Mouse (Mus musculus): Measurements from ENCODE around the gene Me3.

The Me3 gene

DNA sequence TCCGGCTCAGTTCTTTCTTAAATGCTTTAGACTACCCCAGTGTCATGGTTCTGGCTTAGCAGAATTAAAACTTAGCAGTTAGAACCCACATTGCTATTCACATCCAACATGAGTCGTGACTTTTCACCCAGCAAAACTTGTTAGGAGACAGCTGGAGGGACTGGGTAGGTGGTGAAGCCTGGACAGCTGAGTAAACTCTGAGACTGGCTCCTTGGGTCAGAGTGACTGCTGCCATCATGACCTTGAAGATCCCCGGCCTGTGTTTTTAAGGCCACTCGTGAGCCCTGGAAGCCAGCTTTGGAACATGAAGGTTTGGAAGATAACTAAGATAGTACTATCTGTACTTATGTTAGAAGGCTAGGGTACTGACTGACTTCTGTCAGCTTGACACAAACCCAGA is 35.4 kb downstream of the Me3 start:
- DNase-seq (ENCODE audit: low spot score) = no peak

DNA sequence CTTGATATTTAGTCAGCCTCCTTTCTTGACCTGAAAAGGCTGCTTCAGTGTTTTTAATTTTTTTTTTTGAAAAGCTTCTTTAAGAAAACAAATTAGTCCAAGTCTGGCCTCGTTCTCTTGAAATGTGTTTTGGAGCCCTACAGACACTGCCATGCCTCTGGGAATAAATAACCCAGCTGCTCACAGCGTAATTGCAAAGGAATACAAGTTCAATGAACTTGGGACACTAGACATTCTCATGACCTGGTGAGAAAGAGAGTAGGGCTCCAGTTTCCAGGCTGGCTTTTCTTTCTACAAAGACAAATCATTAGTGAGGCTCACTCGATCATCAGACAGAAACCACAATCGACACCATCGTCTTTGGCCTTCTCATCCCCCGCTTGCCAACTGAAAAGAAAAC is 37.3 kb downstream of the Me3 start:
- no peak for DNase-seq (ENCODE audit: low spot score)

DNA sequence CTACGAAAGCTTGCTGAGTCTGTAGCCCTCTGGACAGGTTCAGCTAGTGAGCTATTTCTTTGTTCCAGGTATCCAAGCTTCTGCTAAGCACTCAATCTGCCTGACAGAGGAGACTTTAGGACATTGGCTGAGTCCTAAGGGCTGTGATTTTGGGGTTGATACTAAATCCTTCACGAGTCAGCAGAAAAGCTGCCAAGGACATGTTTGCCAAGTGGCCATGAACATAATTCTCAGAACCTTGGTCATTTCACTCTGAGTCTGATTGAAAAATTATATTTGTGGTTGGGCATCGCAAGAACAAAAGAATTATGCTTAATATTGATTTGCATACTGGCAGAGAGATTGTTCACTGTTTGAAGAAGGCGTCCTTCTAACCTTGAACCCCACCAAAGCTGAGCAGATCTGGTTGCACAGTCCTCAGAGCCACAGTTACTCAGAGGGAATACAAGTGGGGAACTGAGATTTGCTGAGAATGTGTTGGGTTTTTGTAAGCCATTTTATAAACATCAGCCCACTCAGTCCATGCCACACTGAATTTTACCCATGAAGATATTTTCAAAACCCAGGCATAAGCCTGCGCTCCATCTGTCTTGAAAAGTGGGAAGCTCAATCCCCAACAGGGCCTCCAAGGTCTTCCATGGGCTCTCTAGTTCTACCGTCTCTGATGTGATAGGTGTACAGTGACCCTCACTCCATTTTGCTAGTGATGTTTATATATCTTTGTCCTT is 39.1 kb downstream of the Me3 start:
- DNase-seq (ENCODE audit: low spot score) = no peak

DNA sequence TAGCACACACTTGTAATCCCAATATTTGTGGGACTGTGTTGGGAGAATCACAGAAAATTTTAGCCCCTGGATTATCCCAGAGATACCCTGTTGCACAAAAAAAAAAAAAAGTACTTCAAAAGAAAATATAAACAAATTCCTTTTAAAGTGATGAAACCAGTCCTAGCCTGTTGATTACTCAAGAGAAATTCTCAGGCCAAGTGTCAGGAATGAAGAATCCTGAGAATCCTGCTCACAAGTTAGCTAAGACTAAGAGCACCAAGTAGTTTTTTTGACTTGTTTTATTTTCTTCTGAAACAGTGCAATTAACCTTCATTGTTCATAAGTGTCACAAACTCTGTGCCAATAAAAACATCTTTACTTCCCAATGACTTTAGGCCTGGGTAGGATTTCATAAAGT is 44.0 kb downstream of the Me3 start:
- no peak for DNase-seq (ENCODE audit: low spot score)

DNA sequence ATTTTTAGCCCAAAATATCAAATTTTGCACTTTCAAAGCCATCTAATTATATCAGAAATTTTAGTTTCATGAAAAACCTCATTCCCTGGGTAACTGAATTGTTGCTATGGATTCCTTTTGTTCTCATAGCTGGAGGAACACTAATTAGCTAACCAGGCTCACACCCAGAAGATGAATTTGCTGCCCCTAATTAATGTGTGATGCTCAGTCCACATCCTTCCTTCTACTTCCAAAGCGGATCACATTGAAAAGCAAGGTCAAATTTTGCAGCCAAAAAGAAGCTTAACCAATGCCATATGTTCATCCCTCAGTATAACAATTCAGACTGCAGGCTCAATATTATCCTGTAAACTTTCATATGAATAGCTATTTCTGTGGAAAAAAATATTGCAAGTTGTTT is 45.7 kb downstream of the Me3 start:
- no peak for DNase-seq (ENCODE audit: low spot score)

DNA sequence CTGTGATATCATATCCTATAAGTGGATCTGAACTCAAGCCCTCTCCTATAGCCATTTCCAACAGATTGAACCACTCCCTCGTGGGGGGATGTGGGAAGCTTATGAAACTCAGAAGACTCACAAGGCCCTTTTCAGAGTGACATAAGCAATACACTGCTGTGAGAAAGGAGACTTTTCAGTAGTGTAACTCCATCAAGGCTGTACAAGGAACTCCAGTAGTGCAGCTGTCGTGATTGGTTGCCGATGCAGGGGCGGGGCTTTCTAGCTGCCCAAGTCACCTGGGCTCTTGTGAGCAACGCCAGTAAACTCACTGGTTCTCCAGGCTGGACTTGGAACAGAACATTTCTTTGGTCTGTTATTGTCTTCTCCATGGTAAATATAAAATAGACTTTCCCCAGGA is 46.5 kb downstream of the Me3 start:
- DNase-seq (ENCODE audit: low spot score) = no peak

DNA sequence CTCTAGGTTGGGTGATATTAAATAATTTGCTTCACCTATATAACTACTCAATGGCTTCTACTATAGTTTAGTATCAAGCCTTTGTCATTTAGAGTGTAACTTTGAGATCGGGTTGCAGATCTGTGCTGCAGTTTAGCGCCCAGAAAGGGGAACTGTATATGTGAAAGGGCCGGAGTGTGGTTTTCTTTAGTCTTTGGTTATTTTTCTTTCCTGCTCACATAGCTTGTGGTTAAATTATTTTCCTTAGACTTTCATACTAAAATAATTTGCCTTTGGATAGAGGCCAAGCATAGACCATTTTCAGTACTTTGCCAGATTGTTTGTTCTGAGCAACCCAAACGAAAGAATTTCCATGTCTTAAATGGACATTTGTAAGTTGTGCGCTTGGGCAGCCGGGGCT is 46.9 kb downstream of the Me3 start:
- no peak for DNase-seq (ENCODE audit: low spot score)

DNA sequence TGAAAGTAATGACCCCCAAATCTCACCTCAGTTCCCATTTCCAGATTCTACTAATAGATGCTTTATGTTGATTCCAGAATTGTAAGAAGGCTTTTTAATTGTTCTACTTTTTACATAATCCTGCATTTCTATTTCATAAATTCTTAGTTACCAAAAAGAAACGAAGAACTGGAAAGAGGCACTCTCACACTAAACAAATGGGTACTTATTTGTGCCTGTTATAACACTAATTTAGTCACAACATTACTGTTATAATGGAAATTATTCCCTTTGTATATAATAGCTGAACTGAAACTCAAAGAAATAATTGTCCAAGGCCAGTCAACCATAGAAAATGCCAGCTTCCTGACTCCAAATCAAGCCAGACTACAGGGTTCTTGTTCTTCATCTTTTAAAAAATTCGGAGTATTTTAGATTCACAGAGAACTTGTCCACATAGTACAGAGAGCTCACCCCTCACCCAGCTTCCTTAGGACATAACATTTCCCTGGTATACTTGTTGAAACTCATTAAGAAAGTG is 47.5 kb downstream of the Me3 start:
- no peak for DNase-seq (ENCODE audit: low spot score)

DNA sequence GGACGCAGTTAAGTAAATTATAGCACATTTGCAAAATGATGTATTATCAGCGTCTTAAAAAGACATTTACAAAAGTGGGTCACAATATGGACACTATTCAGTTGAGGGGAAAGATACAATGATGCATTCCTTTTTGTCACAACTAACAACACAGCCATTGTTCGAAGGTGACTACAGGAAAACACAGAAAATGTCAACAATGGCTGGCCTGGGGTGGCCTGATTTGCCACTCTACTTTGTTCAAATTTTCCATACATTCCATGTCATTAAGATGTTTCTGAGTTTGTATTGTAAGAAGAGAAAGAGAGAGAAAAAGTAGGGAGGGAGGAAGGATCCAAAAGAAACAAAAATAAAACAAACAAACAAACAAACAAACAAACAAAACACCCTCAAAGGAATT is 48.7 kb downstream of the Me3 start:
- DNase-seq (ENCODE audit: low spot score) = no peak

DNA sequence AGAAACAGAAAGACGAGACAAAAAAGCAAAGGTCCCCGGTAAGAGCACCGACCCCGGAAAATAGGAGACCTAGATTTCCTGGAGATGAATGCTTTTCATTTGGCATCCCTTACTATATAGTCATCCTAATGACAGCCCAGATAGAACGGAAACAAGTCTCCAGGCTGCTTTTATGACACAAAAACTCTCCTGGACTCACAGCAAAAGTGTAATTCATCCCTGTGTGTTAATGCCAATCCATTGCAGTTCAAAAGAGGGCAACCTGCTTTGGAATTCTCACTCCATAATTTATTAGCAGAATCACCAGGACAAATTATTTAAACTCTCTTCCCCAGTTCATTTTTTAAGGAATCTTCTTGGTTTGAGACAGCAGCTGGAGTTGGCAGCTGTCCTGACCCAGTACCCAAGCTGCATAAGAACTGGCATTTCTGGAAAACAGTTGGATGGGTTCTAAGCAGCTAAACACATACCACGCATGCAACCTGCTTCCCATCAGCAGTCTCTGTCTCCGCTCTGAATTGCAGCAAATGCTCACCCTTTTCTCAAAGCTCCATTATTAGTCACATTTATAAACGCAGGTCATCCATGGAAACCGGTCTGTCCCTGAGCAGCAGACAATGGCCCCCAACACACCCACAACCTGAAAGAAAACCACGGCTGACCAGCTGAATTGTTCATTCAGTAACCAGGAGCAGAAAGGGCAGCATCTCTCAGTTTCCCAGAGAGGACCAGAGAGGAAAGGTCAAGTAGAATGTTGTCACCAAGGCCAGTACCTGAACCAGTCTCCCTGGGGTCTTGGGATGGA is 49.7 kb downstream of the Me3 start:
- DNase-seq (ENCODE audit: low spot score) = no peak

DNA sequence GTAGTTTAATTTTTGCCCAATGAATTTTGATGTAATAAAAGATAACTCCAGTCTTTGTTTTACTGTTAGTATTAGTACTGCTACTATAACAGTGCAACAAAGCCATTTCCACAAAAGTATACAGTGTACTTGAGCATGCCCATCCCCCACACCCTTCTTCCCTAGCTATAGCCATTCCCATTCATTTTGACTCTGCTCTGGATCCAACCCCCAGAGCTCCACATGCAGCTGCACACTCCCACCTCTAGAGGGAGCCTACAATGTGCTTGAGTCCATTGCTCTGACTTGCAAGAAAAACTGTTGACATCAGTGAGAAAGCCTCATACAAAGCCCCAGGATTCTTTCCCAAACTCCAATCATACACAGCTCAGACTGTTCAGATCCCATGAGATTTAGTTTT is 66.0 kb downstream of the Me3 start:
- DNase-seq (ENCODE audit: low spot score) = no peak

DNA sequence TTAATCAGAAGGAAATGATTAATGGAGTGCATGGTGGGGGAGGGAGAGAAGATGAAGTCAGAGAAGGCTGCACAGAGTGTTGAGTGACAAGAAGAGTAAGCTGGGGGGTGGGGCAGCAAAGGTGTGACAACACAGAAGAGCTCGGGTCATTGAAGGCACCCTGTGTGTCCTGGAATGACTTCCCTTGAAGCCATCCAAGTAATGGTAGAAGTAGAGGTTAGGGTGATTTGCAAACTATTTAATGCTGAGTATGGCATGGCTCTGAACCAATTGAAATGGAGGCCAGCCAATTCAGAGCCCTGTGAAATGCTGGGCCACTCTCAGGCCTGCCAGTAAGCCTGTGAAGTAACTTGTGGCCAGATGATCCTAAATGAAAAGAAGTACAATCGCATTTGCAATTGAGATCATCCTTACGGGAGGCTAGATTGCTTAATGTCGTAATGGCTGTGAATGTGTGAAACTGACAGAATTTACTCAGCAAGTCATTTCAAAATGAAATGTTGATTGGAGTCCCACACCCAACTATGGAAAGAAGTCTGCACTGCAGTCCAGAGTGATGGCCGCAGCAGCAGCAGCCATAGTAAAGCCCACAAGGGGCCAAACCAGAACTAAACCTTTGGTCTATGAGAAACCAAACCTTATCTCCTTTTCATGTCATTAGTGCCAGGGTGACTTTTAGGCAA is 67.6 kb downstream of the Me3 start:
- no peak for DNase-seq (ENCODE audit: low spot score)

DNA sequence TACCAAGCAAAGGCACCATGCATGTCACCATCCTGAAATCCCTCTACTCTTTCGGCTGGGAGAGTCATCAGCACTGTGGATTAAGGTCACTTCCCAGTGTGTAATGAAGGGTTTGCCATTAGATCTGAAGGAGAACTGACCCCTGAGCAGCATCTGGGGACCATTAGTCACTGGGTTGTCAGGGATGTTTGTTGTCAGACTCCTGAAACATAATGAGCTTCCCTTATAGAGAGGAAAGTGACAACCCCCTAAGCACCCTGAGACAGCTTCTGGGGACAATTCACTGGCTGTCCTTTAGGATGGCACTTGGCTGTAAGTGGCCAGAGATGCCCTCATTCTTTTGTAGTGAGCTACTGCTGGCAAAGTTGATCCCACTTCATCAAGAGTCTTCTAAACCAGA is 68.3 kb downstream of the Me3 start:
- no peak for DNase-seq (ENCODE audit: low spot score)

DNA sequence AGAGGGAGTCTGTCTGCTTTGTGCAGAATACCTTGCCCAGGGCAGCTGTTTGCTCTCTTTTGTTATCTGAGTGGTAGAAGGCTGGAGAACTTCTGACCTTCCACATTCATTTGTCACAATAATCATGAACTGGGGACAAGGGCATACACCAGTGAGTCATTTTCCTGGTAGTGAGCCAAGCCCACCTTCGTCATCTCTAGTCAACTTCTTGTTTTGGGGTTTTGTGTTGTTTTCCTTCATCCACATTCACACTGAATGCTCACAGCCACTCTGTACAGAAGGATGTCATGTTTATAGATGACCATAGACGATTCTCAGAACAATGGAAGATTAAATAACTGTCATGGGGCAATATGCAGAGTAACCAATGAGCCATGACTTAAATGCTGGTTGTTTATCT is 78.6 kb downstream of the Me3 start:
- DNase-seq (ENCODE audit: low spot score) = no peak

DNA sequence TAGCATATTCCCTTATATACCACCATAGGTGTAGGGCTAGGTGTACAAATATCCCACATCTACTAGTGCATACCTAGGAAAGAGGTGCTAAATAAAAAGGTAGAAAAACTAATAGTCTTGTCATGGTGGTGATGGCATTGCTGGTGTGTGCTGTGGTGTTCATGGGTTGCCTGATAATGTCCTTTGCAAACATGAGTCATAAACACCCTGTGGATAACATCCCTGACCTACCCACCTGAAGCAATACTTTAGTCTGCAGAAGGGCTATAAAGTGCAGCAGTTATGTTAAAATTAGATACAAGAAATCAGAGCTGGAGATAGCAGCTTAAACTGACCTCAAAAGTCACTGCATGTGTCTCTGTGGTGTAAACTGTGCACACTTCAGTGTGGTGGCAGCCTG is 80.9 kb downstream of the Me3 start:
- DNase-seq (ENCODE audit: low spot score) = no peak

DNA sequence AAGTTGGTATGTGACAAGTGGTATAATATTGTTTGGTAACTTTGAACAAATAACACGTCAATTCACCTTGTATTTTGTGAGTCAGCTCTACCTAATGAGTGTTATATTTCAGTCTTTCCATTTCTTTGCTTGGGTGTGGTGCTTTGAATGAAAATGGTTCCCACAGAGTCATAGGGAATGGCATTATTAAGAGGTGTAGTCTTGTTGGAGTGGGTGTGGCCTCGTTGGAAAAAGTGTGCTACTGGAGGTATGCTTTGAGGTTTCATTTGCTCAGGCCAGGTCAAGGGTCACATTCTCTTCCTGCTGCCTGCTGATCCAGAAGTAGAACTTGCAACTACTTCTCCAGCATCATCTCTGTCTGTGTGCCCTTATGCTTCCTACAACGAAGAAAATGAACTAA is 84.0 kb downstream of the Me3 start:
- no peak for DNase-seq (ENCODE audit: low spot score)

DNA sequence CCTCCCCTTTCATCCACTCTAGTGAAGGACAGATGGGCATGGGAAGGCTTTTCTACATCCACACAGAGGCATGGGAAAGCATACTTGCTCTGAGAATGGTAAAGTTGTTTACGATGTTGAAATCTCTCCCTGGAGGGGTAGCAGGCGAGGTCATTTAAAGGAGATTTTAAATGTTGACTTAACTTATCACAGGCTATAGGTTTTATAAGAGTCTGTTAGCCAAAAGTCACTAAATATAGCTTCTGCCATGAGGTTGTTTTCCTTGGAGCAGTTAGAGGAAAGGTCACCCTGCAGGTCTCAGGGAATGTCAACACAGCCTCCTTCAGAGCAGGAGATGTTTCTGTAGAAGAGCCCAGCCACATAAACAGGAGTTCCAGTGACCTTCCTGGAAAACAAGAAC is 85.3 kb downstream of the Me3 start:
- DNase-seq (ENCODE audit: low spot score) = no peak

DNA sequence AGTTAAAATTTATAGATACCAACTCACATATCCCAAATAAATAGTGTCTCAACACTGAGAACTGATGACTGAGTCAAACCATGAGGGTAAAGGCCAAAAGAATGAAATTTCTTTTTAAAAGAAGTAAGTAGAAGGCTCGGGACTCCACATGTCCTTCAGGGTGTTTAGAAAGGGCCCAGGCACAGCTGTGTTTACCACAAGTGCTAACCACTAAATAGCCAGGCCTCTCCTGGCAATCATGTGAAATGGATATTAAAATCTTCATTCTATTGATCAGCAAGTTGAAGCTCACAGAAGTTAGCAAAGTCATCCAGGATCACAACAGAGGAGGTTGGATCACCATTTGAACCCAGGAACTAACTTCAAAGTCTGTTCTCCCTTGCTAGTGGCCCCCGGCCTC is 86.1 kb downstream of the Me3 start:
- no peak for DNase-seq (ENCODE audit: low spot score)

DNA sequence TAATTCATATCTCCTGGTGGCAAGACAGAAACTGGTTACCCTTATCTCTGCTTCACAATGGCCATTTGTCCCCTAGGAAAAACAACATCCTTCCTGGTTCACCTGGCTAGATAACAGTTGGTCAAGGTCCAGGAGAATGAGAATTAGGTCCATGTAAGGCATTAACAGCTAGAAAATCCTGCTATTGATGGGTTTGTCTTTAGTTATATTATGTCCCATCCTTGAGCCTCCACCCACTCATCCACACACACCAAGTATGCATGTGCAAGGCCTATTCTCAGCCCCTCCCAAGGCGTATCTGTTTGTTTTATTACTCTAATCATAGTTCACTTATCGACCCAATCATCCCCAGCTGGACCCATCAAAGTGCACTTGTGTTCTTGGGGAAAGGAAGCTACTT is 88.1 kb downstream of the Me3 start:
- DNase-seq (ENCODE audit: low spot score) = no peak

DNA sequence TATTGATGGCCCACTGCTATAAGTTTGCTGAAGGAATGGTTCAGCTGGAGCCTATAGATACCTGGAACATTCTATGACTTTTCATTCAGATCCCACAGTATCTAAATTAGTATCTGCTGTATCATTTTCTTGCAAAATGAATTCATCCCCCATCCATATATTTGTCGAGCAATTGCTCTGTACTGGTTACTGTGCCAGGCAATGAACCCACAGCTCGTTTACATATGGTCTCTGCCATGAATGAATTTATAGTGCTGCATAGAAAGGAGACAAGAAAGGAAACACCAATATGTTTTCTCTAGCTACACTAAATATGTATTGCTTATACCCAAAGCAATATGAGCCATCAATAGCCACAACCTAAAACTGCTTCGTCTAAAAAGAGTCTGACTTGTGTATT is 94.5 kb downstream of the Me3 start:
- no peak for DNase-seq (ENCODE audit: low spot score)

DNA sequence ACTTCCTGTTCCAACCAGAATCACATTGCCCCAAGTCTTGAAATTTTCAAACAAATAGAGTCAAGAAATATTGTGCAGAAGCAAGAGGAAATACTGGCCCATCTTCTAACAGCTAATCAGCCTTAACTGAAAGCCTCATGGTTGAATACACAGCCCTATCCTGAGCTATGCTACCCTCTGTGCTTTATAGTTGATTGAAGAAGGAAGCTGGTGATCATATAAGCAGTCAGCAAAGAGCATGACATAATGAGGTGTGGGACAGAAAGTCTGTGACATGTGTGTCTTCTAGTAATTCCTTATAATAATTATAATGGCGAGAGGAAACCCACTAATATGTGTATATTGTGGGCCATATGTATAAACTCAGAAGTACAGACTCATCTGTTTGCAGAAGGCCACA is 95.4 kb downstream of the Me3 start:
- DNase-seq (ENCODE audit: low spot score) = no peak

DNA sequence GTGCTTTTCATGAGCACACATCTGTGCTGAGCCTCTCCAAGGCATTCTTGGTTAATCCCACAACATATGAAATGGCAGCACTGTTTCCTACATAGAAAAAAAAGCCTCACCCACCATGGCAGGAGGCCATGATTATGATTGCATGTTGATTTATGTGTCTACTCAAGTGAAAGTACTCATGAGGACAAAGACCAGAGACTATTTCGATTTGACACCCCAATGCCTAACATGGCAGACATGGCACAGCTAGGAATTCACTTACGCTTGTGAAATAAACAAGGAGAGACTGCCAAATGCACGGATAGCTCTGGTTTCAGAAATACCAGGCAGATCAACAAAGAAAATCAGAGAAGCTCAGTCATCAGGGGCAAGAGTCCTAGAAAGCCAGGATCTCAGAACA is 96.2 kb downstream of the Me3 start:
- DNase-seq (ENCODE audit: low spot score) = no peak

DNA sequence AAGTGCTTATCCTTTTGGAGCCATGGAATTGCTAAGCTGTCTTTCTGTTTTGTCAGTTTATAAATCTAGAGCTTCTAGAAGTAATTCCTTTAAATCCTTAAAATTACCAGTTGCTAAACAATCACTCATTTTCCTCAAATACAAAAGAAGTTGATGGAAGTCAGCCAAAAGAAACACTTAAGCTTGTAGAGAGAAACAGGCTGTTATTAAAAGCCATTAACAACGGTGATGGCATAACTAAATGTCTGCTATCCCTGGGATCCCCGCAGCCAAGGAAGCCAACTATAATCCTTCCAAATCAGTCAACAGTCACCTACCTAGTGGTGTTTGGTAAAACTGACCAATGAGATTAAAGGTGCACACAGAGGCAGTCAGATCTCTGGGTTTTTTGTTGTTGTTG is 98.3 kb downstream of the Me3 start:
- no peak for DNase-seq (ENCODE audit: low spot score)
